Mouse (Mus musculus): Measurements from ENCODE around the gene Adgra1. TPM values are rescaled to one million over a fixed set of nuclear protein-coding genes. Genes with fewer than 3 reads are reported as not detected.

Gene Adgra1
- polyA plus RNA-seq, 1 experiment from 2014 or later = 24.2 TPM

DNA sequence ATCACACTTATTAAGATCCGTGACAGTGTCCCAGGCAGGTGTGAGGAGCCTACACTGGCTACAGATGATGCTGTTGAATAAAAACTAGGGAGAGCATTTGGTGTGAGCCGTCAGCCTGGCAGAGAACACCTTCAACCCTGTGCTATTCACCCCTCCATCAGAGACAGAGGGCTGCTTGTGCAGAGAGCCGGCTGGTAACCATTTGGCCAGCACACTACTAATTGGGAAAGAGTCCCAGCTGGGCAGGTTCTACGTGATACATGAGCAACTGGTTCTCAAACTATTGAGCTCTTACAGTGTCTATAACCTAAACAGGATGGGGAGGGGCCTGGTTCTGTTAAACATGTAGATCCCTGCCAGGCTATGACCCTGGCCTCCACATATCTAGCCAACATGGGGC, 84.3 kb downstream of the Adgra1 start:
- 86% methylated on average over 4 of the region's 4 CpGs for WGBS
- peaks cover 26% of the 10 kb centered on the region; the same call in 1 of the 2 replicates for H3K27me3 ChIP-seq (ENCODE audit: control insufficient read depth, insufficient read depth, low read length)

More for the DNA sequence above, 84.3 kb downstream of the Adgra1 start:
- Histone ChIP-seq H3K27ac (replicated peaks; ENCODE audit: low read depth, low read length) (no peak overlapping the region), H3K9me3 (ENCODE audit: control insufficient read depth, low read length) (no peaks in the 10 kb centered on the region), H3K4me3 (replicated peaks; ENCODE audit: low read depth, low read length) (no peak overlapping the region), H3K36me3 (ENCODE audit: control insufficient read depth, insufficient read depth, low read length) (no peaks in the 10 kb centered on the region), H3K4me2 (ENCODE audit: low read length) (no peak overlapping the region), H3K9ac (replicated peaks; ENCODE audit: low read length) (no peak overlapping the region), H3K4me1 (ENCODE audit: control insufficient read depth, insufficient read depth, low read length) (0 out of 2 replicates have a peak, but pooled peaks cover 9% of the 10 kb centered on the region)
- ATAC-seq (ENCODE audit: low FRiP score, low TSS enrichment) (no peak), DNase-seq (no peak)

Other genes starting within 250 kb of the Adgra1 start
- 2.3 and 2.5 TPM in 2 replicates for gene Cfap46, start 150.4 kb upstream of the Adgra1 start, polyA plus RNA-seq (2014; fragmentation: Nextera tagmentation; extraction: Ambion mirVana)
- gene Kndc1, start 60.5 kb downstream of the Adgra1 start, polyA plus RNA-seq (2014; fragmentation: Nextera tagmentation; extraction: Ambion mirVana) = 20.6 and 22.9 TPM in 2 replicates
- not detected in 2 replicates for gene Utf1, start 109.6 kb downstream of the Adgra1 start, polyA plus RNA-seq (2014; fragmentation: Nextera tagmentation; extraction: Ambion mirVana)
- gene 6430531B16Rik, start 144.6 kb downstream of the Adgra1 start, polyA plus RNA-seq (2014; fragmentation: Nextera tagmentation; extraction: Ambion mirVana) = 0.74 and 0.76 TPM in 2 replicates
- gene Adam8, start 158.4 kb downstream of the Adgra1 start, polyA plus RNA-seq (2014; fragmentation: Nextera tagmentation; extraction: Ambion mirVana) = 2.8 and 3.6 TPM in 2 replicates
- 51.5 and 55.9 TPM in 2 replicates for gene Zfp511, start 202.2 kb downstream of the Adgra1 start, polyA plus RNA-seq (2014; fragmentation: Nextera tagmentation; extraction: Ambion mirVana)
- gene Tubgcp2, start 202.5 kb downstream of the Adgra1 start, polyA plus RNA-seq (2014; fragmentation: Nextera tagmentation; extraction: Ambion mirVana) = 58.6 and 64.7 TPM in 2 replicates
- 5.1 and 5.8 TPM in 2 replicates for gene Msx3, start 214.9 kb downstream of the Adgra1 start, polyA plus RNA-seq (2014; fragmentation: Nextera tagmentation; extraction: Ambion mirVana)
- 184 and 275 TPM in 2 replicates for gene Caly, start 248.4 kb downstream of the Adgra1 start, polyA plus RNA-seq (2014; fragmentation: Nextera tagmentation; extraction: Ambion mirVana)